Mouse (Mus musculus) CH12.LX (cell line): ENCODE results near the gene Emc10. TPM values are rescaled to one million over a fixed set of nuclear protein-coding genes. Genes with fewer than 3 reads are reported as not detected.

Experiments used
- DNase-seq: peaks from one replicate; pipeline ENCODE4 v3.0.0-alpha.2; 2013; ENCODE audit errors: extremely low read depth
- H3K27ac ChIP-seq: 2 replicates; pipeline ENCODE4 v1.5.1; 2012; ENCODE audit warnings: low read depth, mild to moderate bottlenecking, control low read depth, moderate library complexity; ENCODE audit not compliant: insufficient read depth
- H3K27me3 ChIP-seq: replicated peaks from 2 replicates; pipeline ENCODE3; 2012; ENCODE audit warnings: inconsistent platforms
- H3K36me3 ChIP-seq, 2 experiments: replicated peaks in 1 of 2; 2 replicates each; pipeline versions ENCODE3 to v1.6.1; 2012; ENCODE audit warnings: inconsistent platforms in 1 of 2, low read length in 1 of 2, mild to moderate bottlenecking in 1 of 2, mixed read lengths in 1 of 2, moderate library complexity in 1 of 2; ENCODE audit not compliant: control insufficient read depth in 1 of 2, insufficient read depth in 1 of 2
- H3K4me1 ChIP-seq, 2 experiments: 2 replicates each; pipeline ENCODE4 v1.6.1; 2012; ENCODE audit warnings: inconsistent platforms in 1 of 2, moderate library complexity in 1 of 2; ENCODE audit not compliant: insufficient read depth in 2 of 2, control insufficient read depth in 1 of 2
- H3K4me2 ChIP-seq: 2 replicates; pipeline ENCODE4 v1.6.1; 2012; ENCODE audit warnings: low read depth, mild to moderate bottlenecking, control low read depth; ENCODE audit not compliant: poor library complexity, insufficient read depth, severe bottlenecking
- H3K4me3 ChIP-seq, 3 experiments: fragments of 150-350 bp in 1 of 3; sonication (generic) in 1 of 3; replicated peaks in 1 of 3; 2 replicates each; pipeline versions ENCODE3 to v1.5.1; 2011 to 2012; ENCODE audit warnings: low read depth in 2 of 3, low read length in 2 of 3, mild to moderate bottlenecking in 2 of 3, moderate library complexity in 2 of 3, control low read depth in 1 of 3, improper control_type of control experiment in 1 of 3, inconsistent platforms in 1 of 3, mixed read lengths in 1 of 3; ENCODE audit not compliant: poor library complexity in 1 of 3
- H3K79me2 ChIP-seq: replicated peaks from 2 replicates; pipeline ENCODE4 v1.6.1; 2012; ENCODE audit warnings: mild to moderate bottlenecking, moderate library complexity; ENCODE audit not compliant: control insufficient read depth, poor library complexity, insufficient read depth, severe bottlenecking; ENCODE audit errors: extremely low read depth
- H3K9ac ChIP-seq: 2 replicates; pipeline ENCODE4 v1.6.1; 2012; ENCODE audit warnings: low read depth, mild to moderate bottlenecking, control low read depth, moderate library complexity; ENCODE audit not compliant: insufficient read depth
- H3K9me3 ChIP-seq: replicated peaks from 2 replicates; pipeline ENCODE3; 2012; ENCODE audit warnings: low read length, inconsistent platforms, mixed read lengths
- BHLHE40 ChIP-seq: IDR thresholded peaks from 2 replicates; pipeline ENCODE4 v1.6.1; 2011; ENCODE audit warnings: mild to moderate bottlenecking, low read depth, low read length, improper control_type of control experiment
- CHD1 ChIP-seq: IDR thresholded peaks from 2 replicates; pipeline ENCODE4 v1.6.1; 2012; ENCODE audit warnings: low read depth, low read length, improper control_type of control experiment, inconsistent platforms
- CTCF ChIP-seq, 2 experiments: IDR thresholded peaks in 1 of 2; conservative IDR thresholded peaks in 1 of 2; 2 replicates each; pipeline ENCODE4 v1.5.1; 2011 to 2012; ENCODE audit warnings: low read depth in 2 of 2, low read length in 2 of 2, improper control_type of control experiment in 1 of 2, inconsistent platforms in 1 of 2, mild to moderate bottlenecking in 1 of 2, moderate library complexity in 1 of 2
- ELF1 ChIP-seq: IDR thresholded peaks from 2 replicates; pipeline ENCODE4 v1.6.1; 2014; ENCODE audit warnings: low read depth, mild to moderate bottlenecking, inconsistent platforms, low read length, improper control_type of control experiment
- HCFC1 ChIP-seq: IDR thresholded peaks from 2 replicates; pipeline ENCODE4 v1.6.1; 2012; ENCODE audit warnings: low read depth, mild to moderate bottlenecking, inconsistent platforms, low read length, improper control_type of control experiment
- IRF4 ChIP-seq: IDR thresholded peaks from 2 replicates; pipeline ENCODE4 v1.6.1; 2014; ENCODE audit warnings: low read depth, mild to moderate bottlenecking, inconsistent platforms, low read length, improper control_type of control experiment
- JUN ChIP-seq: IDR thresholded peaks from 2 replicates; pipeline ENCODE4 v1.6.1; 2011; ENCODE audit warnings: low read depth, mild to moderate bottlenecking, low read length, improper control_type of control experiment, moderate library complexity; ENCODE audit not compliant: insufficient read depth
- JUND ChIP-seq: conservative IDR thresholded peaks from 2 replicates; pipeline ENCODE4 v1.6.1; 2011; ENCODE audit warnings: low read depth, low read length, improper control_type of control experiment
- NELFE ChIP-seq: IDR thresholded peaks from 2 replicates; pipeline ENCODE4 v1.6.1; 2011; ENCODE audit warnings: low read depth, low read length, improper control_type of control experiment
- NRF1 ChIP-seq: IDR thresholded peaks from 2 replicates; pipeline ENCODE4 v1.6.1; 2014; ENCODE audit warnings: low read depth, mild to moderate bottlenecking, inconsistent platforms, low read length, improper control_type of control experiment, moderate library complexity
- POLR2AphosphoS2 ChIP-seq: IDR thresholded peaks from 2 replicates; pipeline ENCODE4 v1.6.1; 2011; ENCODE audit warnings: low read depth, low read length, improper control_type of control experiment
- RAD21 ChIP-seq: IDR thresholded peaks from 2 replicates; pipeline ENCODE4 v1.6.1; 2011; ENCODE audit warnings: low read depth, mild to moderate bottlenecking, low read length, improper control_type of control experiment, moderate library complexity
- RCOR1 ChIP-seq: conservative IDR thresholded peaks from 2 replicates; pipeline ENCODE4 v1.6.1; 2012; ENCODE audit warnings: low read depth, mild to moderate bottlenecking, inconsistent platforms, low read length, improper control_type of control experiment
- SIN3A ChIP-seq: IDR thresholded peaks from 2 replicates; pipeline ENCODE4 v1.6.1; 2012; ENCODE audit warnings: low read length, improper control_type of control experiment, inconsistent platforms
- SMC3 ChIP-seq: IDR thresholded peaks from 2 replicates; pipeline ENCODE4 v1.6.1; 2011; ENCODE audit warnings: low read depth, low read length, improper control_type of control experiment
- TBP ChIP-seq: conservative IDR thresholded peaks from 2 replicates; pipeline ENCODE4 v1.6.1; 2011; ENCODE audit warnings: low read depth, low read length, improper control_type of control experiment
- USF1 ChIP-seq: IDR thresholded peaks from 2 replicates; pipeline ENCODE4 v1.6.1; 2014; ENCODE audit warnings: low read depth, mild to moderate bottlenecking, inconsistent platforms, low read length, improper control_type of control experiment
- USF2 ChIP-seq: conservative IDR thresholded peaks from 2 replicates; pipeline ENCODE4 v1.6.1; 2011; ENCODE audit warnings: low read depth, low read length, improper control_type of control experiment
- ZC3H11A ChIP-seq: IDR thresholded peaks from 2 replicates; pipeline ENCODE4 v1.6.1; 2012; ENCODE audit warnings: low read depth, mild to moderate bottlenecking, inconsistent platforms, low read length, improper control_type of control experiment
- ZKSCAN1 ChIP-seq: IDR thresholded peaks from 2 replicates; pipeline ENCODE4 v1.6.1; 2012; ENCODE audit warnings: low read depth, inconsistent platforms, low read length, improper control_type of control experiment, borderline replicate concordance
- dilution Hi-C: fragments of 300-500 bp; cut with MboI; formaldehyde crosslinking; loops from 2 replicates; pipeline ENCODE4 v1.14.3; 2020; ENCODE audit warnings: low sequenced_read_pairs; ENCODE audit not compliant: extremely low pct_unique_long_range_greater_than_20kb, extremely low pct_ligation_motif_present
- in situ Hi-C: fragments of 300-500 bp; cut with MboI; formaldehyde crosslinking; loops from 3 replicates; pipeline ENCODE4 v1.14.3; 2019; ENCODE audit warnings: low sequenced_read_pairs, low pct_ligation_motif_present, low pct_unique_long_range_greater_than_20kb, mixed read lengths
- polyA plus RNA-seq: library from polyadenylated mRNA; unstranded; fragments of >175 nt; gene quantifications from 2 replicates; pipeline ENCODE4 v1.2.1, GENCODE M21; 2012; ENCODE audit warnings: low read depth; ENCODE audit not compliant: insufficient read length
- total RNA-seq, 2 experiments: library from RNA; depleted of rRNA; stranded (reverse); fragments of 300-350 nt in 1 of 2; fragments of >200 nt in 1 of 2; gene quantifications; 2 replicates each; pipeline ENCODE4 v1.2.3; 2012 to 2014

The Emc10 gene
- total and polyA plus RNA-seq, 3 experiments: 14.4 to 49.1 (median 32.4) TPM

DNA sequence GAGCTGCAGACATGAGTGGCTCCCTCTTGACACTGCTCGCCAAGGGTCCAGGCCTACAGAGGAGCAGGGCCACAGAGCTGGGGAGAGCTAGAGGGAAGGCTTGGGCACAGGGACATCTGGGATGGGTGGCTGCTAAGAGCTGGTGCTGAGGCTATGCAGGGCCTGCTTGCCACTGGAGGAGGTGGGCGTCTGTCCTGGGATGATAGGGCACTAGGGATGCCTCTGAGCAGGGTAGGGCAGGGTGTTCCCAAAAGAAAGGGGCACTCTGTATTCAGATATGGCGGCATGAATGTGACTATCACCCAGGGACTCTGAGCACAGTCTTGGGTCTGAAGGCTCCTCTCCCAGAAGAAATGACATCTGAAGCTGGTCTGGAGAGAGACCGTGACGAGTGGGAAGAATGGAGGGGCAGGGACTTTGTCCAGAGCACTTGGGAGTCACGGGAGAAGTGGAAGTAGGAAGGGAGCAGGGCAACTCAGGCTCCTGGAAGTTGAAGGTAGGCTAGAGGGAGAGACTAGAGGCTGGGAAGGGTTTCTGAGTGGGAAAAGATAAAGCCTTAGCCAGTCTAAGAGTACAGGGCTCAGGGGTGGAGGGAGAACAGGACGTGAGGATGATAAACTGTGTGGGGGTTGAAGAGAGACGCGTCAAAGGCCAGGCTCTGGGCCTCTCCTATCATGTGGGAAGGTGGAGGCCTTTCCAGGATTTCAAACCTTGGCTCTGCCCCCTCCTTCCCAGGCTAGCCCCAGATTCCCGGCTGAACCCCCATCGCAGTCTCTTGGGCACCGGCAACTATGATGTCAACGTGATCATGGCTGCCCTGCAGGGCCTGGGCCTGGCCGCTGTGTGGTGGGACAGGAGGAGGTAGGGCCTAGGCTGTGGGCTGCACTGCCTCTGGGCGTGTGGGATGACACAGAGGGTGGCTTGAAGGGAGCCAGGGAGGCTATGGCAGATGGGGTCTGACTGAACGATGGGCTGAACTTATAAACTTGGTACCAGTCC is 26.4 kb downstream of the Emc10 start:
- no peak overlapping the region for H3K9ac ChIP-seq
- no peaks in the 10 kb centered on the region for H3K79me2 ChIP-seq
- peaks cover 4 to 27% of the 10 kb centered on the region in 2 experiments for H3K36me3 ChIP-seq
- no peak for DNase-seq
- dilution Hi-C loops (no loop called here), in situ Hi-C loops (loop anchor here (5.0 kb wide), 1 partner anchor 68 kb away; no protein-coding TSS in a partner anchor)
- H3K9me3 ChIP-seq: no peaks in the 10 kb centered on the region
- no peak overlapping the region for H3K4me3 ChIP-seq
- H3K4me1 ChIP-seq: peaks cover 11 to 36% of the 10 kb centered on the region in 2 experiments
- no peak overlapping the region for H3K27ac ChIP-seq
- no peak overlapping the region for H3K4me2 ChIP-seq
- H3K27me3 ChIP-seq: peaks cover 21% of the 10 kb centered on the region
- no peak for TF ChIP-seq NELFE
- TF ChIP-seq HCFC1: no peak
- no peak for TF ChIP-seq USF1
- TF ChIP-seq ELF1: no peak
- no peak for TF ChIP-seq TBP
- TF ChIP-seq CHD1: no peak
- TF ChIP-seq ZKSCAN1: no peak
- no peak for TF ChIP-seq CTCF (conservative IDR thresholded peaks at IDR 0.05 in 1 of 2, IDR thresholded peaks at IDR 0.05 in 1 of 2; ENCODE audit: low read depth in 2 of 2, low read length in 2 of 2)
- no peak for TF ChIP-seq POLR2AphosphoS2
- no peak for TF ChIP-seq ZC3H11A
- no peak for TF ChIP-seq NRF1
- no peak for TF ChIP-seq JUND
- TF ChIP-seq SIN3A: no peak
- TF ChIP-seq RAD21: no peak
- no peak for TF ChIP-seq BHLHE40
- TF ChIP-seq IRF4: no peak
- no peak for TF ChIP-seq JUN
- TF ChIP-seq SMC3: no peak
- no peak for TF ChIP-seq USF2
- no peak for TF ChIP-seq RCOR1
